Mouse (Mus musculus) erythroblast, embryonic 14.5 days (primary cell): Measurements from ENCODE around the gene Rdh13. TPM values are rescaled to one million over a fixed set of nuclear protein-coding genes. Genes with fewer than 3 reads are reported as not detected.

ENCODE experiments used
- H3K27me3 ChIP-seq: 2 replicates; pipeline ENCODE4 v1.6.1; 2012; ENCODE audit warnings: inconsistent platforms; ENCODE audit not compliant: control insufficient read depth
- H3K36me3 ChIP-seq: 2 replicates; pipeline ENCODE4 v1.6.1; 2012; ENCODE audit warnings: mild to moderate bottlenecking, inconsistent platforms; ENCODE audit not compliant: control insufficient read depth
- H3K4me1 ChIP-seq: 2 replicates; pipeline ENCODE4 v1.6.1; 2012; ENCODE audit warnings: inconsistent platforms; ENCODE audit not compliant: control insufficient read depth
- H3K4me3 ChIP-seq: replicated peaks from 2 replicates; pipeline ENCODE3; 2012; ENCODE audit warnings: moderate library complexity, mild to moderate bottlenecking, inconsistent platforms
- H3K9me3 ChIP-seq: 2 replicates; pipeline ENCODE4 v1.6.1; 2012; ENCODE audit warnings: low read length, inconsistent platforms, mixed read lengths; ENCODE audit not compliant: control insufficient read depth
- GATA1 ChIP-seq: IDR thresholded peaks from 2 replicates; pipeline ENCODE4 v1.6.1; 2012; ENCODE audit warnings: low read length, inconsistent platforms, mixed read lengths
- TAL1 ChIP-seq: IDR thresholded peaks from 3 replicates; pipeline ENCODE4 v1.6.1; 2012; ENCODE audit warnings: low read length, inconsistent platforms, mixed read lengths
- polyA plus RNA-seq: library from polyadenylated mRNA; stranded (reverse); fragments of >175 nt; gene quantifications from 2 replicates; pipeline ENCODE4 v1.2.3, GENCODE M21; 2012

Rdh13 gene
- polyA plus RNA-seq: 0.02 TPM in 1 of 2 replicates, not detected in the other

DNA sequence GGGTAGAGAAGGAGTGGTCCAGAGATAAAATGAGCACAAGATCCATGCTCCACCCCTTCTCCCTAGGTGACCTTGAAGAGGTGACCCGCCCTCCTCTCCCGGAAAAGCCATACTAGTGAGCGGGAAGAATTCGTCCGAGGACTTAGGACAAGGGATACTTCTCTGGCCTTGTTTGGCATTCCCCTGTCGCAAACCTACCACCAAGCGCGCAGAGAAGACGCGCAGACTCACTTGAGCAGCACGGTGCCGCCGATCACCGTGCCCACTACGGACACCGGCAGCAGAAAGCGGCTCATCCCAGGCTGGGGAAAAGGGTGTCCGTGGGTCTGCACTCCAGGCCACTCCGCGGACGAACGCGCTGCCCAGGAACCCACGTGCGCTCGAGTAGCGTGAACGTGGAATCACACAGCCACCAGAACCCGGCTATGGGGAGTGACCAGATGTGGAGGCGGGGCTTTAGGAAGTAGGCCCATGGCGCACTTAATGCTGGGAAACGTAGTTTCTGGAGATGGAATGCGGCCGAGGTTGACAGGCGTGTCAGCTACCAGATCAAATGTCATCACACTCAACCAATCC, at the start of gene Rdh13:
Gene Rdh13, minus strand, starts transcription at position 434 of the 576 bp plus-strand sequence.
- Histone ChIP-seq H3K4me3 (peak within 1 kb of the TSS; percentile 72), H3K27me3 (no peaks in the 10 kb centered on the region), H3K36me3 (peaks cover 28% of the 10 kb centered on the region), H3K9me3 (no peaks in the 10 kb centered on the region), H3K4me1 (peaks cover 17% of the 10 kb centered on the region)
- no peak for TF ChIP-seq TAL1
- TF ChIP-seq GATA1: no peak

DNA sequence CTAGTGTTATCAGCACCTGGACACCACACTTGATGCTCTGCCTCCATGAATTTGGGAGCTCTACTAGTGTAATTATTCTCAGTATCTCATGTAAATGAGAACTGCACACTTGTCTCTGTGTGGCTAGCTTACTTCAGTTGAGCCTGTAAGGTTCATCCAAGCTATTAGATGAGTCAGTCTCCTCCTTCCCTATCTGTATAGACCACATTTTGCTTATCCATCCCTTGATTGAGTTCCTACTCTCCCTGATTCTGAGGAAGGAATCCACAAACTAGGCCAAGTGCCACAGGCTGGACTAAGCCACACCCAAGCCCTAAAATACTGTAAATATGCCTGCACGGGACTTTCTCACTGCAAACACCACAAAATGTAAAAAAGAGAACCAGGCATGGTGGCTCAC, 48.5 kb upstream of the Rdh13 start:
- peaks cover 97% of the 10 kb centered on the region for H3K36me3 ChIP-seq
- no peaks in the 10 kb centered on the region for H3K27me3 ChIP-seq
- H3K4me3 ChIP-seq: no peak overlapping the region
- no peak for TF ChIP-seq GATA1
- no peak for TF ChIP-seq TAL1
- no peaks in the 10 kb centered on the region for H3K9me3 ChIP-seq
- H3K4me1 ChIP-seq: peaks cover 58% of the 10 kb centered on the region

DNA sequence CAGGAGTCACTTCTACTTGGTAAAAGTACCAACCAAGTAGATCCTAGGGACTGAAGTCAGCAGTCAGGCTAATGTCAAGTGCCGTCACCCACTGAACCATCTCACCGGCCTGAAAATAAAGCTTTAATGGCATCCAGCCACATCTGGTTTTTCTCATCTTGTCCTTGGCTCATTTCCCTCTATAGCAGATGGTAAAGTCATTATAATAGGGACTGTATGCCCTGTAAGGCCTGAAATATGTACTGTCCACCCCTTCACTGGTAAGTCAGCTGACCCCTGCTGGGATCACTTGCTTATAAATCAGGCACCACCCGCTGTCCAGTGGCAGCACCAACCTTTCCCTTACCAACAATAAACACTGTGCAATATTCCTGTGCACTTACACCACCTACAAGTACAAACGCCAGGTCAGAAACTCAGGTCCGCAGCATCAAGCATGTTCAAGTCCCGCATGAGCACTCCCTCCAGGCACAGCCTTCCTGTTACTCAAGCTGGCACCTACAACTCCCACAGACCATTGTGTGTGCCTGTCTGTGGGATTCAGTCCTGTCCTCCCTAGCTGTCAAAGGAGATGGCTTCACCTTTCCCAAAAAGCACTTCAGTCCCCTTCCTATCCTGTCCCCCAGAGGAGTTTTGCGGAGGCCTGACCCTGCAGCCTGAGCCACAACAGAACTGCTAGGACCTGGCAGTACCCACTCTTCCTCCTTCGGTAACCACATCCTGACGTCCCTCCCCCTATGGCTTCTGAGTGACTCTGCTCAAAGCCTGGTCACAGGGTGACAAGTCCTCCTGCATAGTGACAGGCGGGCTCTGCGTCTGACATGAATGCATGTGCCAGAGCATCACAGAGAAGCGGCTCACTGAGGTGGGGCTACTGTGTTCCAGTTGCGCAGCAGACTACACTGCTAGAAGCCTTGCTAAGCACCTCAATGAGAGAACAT, 47.1 kb upstream of the Rdh13 start:
- Histone ChIP-seq H3K4me3 (no peak overlapping the region), H3K9me3 (no peaks in the 10 kb centered on the region), H3K36me3 (peaks cover 98% of the 10 kb centered on the region), H3K4me1 (peaks cover 46% of the 10 kb centered on the region), H3K27me3 (no peaks in the 10 kb centered on the region)
- TF ChIP-seq GATA1 (no peak), TAL1 (no peak)

DNA sequence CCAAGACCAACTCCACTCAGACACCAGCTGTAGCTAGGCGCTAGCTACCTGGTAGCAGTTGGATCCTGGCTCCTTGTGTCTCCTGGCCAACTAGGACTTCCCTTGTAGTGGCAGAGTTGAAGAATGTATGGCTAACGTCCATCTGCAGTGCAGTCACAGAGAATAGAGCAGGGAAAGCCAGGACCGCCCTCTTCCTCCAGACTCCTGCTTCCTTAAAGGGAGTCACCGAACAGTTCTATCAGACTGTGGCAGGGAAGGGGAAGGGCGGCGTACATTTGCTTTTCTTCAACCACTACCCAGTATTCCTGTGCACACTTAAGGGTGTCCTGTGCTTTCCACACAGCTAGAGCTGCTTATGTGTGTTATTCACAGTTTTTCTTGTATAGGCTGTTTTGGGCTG, 45.9 kb upstream of the Rdh13 start:
- H3K4me3 ChIP-seq: no peak overlapping the region
- H3K4me1 ChIP-seq: peaks cover 42% of the 10 kb centered on the region
- peaks cover 98% of the 10 kb centered on the region for H3K36me3 ChIP-seq
- H3K9me3 ChIP-seq: no peaks in the 10 kb centered on the region
- no peaks in the 10 kb centered on the region for H3K27me3 ChIP-seq
- TF ChIP-seq GATA1 (no peak), TAL1 (no peak)

DNA sequence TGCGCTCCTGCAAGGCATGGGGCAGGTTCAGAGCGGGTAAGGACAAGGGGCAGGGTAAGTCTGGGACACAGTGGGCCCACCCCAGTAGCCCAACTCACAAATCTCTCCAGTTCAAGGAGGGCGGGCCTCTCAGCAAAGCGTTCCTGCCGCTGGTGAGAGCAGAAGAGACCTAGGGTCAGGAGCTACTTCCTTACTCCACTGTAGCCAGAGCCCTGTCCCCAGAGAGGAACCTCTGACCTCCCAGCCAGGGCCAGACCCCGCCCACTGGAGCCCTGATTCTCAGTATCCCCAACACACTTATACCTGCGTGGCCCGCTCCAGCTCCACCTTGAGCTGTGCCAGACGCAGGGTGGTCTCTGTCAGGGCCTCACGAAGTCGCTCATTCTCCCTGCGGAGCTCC, 36.8 kb upstream of the Rdh13 start:
- Histone ChIP-seq H3K4me1 (no peaks in the 10 kb centered on the region; the same call in 1 of the 2 replicates), H3K9me3 (no peaks in the 10 kb centered on the region), H3K4me3 (no peak overlapping the region), H3K27me3 (peaks cover 27% of the 10 kb centered on the region), H3K36me3 (peaks cover 66% of the 10 kb centered on the region)
- no peak for TF ChIP-seq GATA1
- no peak for TF ChIP-seq TAL1

DNA sequence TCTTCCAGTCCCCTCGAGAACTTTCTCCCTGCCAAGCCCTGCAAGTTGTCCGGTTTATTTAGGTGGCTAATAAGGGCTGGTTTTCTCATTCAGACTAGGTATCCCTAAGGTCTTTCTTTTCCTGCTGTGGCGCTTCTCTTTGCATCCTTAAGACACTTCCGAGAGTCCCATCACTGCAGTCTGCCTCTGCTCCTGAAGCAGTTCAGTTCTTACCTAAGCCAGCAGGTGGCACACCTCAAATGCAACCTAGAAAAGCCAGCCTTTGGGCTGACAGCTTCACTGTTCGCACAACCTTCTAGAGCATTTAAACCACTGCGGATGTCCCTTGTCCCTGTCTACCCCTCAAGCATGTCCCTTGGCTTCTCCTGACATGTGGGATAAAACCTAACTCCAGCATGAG, 34.2 kb upstream of the Rdh13 start:
- H3K4me3 ChIP-seq: no peak overlapping the region
- H3K27me3 ChIP-seq: peaks cover 51% of the 10 kb centered on the region
- peaks cover 40% of the 10 kb centered on the region for H3K36me3 ChIP-seq
- TF ChIP-seq GATA1: no peak
- TF ChIP-seq TAL1: no peak
- no peaks in the 10 kb centered on the region for H3K9me3 ChIP-seq
- no peaks in the 10 kb centered on the region; the same call in 1 of the 2 replicates for H3K4me1 ChIP-seq

DNA sequence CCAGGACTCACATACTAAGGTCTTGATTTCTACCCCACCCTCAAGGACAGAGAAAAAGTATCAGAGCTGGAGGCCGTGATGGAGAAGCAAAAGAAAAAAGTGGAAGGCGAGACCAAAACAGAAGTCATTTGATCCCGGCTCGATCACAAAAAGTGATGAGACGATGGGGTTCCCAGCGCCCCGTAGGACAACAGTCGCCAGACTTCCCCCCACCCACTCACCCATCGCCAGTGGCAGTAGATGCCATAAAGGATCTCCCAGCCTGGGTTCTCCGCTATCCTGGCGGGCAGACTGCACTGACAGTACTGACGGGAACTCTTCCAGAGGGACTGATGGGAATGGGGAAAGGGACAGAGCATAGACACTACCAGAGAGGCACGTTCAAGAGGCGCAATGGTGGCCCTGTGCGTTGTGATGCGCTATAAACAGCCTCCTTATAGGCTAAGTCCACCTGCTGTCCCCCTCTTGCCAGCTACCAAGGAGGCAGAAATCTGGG, 33.4 kb upstream of the Rdh13 start:
- Histone ChIP-seq H3K4me1 (no peaks in the 10 kb centered on the region; the same call in 1 of the 2 replicates), H3K27me3 (peaks cover 59% of the 10 kb centered on the region), H3K4me3 (peak overlapping the region; percentile 33), H3K36me3 (peaks cover 32% of the 10 kb centered on the region), H3K9me3 (no peaks in the 10 kb centered on the region)
- TF ChIP-seq GATA1: no peak
- TF ChIP-seq TAL1: no peak

DNA sequence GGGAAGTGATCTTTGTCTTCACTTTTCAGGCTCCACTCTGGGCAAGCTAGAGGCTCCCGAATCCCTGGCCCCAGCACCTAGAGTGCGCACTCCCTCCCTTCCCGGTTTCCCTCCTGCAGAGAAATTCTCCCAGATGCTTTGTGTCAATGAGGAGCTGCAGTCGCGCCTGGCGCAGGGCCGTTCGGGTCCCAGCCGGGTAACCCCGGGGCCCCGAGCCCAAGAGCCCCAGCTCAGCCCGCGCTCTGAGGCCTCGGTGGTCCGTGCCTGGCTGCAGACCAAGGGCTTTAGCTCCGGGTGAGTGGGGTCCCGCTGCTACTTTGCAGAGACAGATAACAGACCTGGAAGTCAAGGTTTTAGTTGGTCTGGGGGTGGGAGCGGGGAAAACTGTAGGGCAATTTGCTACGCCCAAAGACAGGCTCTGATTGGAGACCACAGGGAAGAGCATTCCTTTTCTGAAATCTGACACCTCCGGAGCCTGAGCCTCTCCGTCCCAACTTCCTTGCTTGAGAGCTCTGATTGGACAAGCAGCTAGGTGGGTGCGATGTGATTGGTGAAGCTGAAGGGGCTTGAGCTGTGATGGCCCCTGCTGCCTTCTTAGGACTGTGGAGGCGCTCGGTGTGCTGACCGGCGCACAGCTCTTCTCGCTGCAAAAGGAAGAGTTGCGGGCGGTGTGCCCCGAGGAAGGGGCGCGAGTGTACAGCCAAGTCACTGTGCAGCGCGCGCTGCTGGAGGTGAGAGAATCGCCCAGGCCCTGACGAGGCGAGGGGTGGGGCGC, 32.8 kb upstream of the Rdh13 start:
- Histone ChIP-seq H3K27me3 (peaks cover 65% of the 10 kb centered on the region), H3K4me1 (no peaks in the 10 kb centered on the region; the same call in 1 of the 2 replicates), H3K36me3 (peaks cover 26% of the 10 kb centered on the region), H3K4me3 (peak overlapping the region; percentile 33), H3K9me3 (no peaks in the 10 kb centered on the region)
- TF ChIP-seq GATA1: no peak
- TF ChIP-seq TAL1: no peak
